In the genomic region with DNA sequence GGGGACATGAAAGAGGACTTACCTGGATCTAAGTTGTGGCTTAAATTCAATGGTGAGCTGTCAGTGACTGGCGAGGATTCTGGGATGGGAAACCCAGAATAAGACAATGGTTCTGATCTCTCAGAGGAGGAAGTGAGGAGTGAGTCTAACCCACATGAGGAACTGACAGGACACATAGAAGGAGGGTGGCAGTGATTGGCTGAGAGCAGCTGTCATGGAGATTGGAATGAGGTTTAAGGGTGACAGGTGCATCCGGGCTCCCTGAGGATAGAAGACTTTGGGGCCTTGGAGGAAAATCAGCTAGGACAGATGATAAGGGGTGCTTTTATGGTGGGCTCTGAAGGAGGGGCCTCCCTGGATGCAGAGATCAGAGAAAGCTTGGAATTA, we compare ENCODE assay signal across 8 mouse cellular contexts. TPM values are rescaled to one million over a fixed set of nuclear protein-coding genes. Genes with fewer than 3 reads are reported as not detected.
DNase-seq lines count a peak whose midpoint lies in the region; ATAC-seq and TF ChIP-seq lines count a peak whose summit lies in the region.

A gene (minus strand): TSS at position 105 of the 387 bp plus-strand sequence.

- no peak for TF ChIP-seq CTCF in lung, embryonic 14.5 days (IDR thresholded peaks at IDR 0.05; ENCODE audit: low read depth)
- no peak for TF ChIP-seq CTCF in hindbrain, postnatal 0 days (IDR thresholded peaks at IDR 0.05; ENCODE audit: low read depth)

- no peaks in the 10 kb centered on the region for H3K27me3 ChIP-seq in lung, embryonic 14.5 days (ENCODE audit: insufficient read depth, low read length)
- no peaks in the 10 kb centered on the region for H3K27me3 ChIP-seq in embryonic facial prominence, embryonic 12.5 days
- H3K27me3 ChIP-seq in hindbrain, postnatal 0 days (ENCODE audit: insufficient read depth, low read length): no peaks in the 10 kb centered on the region
- H3K27me3 ChIP-seq in midbrain, embryonic 16.5 days (ENCODE audit: control insufficient read depth, insufficient read depth, low read depth, low read length): no peaks in the 10 kb centered on the region

- no peak for ATAC-seq in lung, embryonic 14.5 days (ENCODE audit: insufficient read depth)
- no peak for ATAC-seq in embryonic facial prominence, embryonic 12.5 days (ENCODE audit: insufficient number of reproducible peaks, insufficient read depth, low FRiP score, low TSS enrichment)
- ATAC-seq in hindbrain, postnatal 0 days: no peak
- ATAC-seq in midbrain, embryonic 16.5 days: no peak

- H3K36me3 ChIP-seq in lung, embryonic 14.5 days (ENCODE audit: insufficient read depth): no peaks in the 10 kb centered on the region
- no peaks in the 10 kb centered on the region for H3K36me3 ChIP-seq in embryonic facial prominence, embryonic 12.5 days
- H3K36me3 ChIP-seq in hindbrain, postnatal 0 days (ENCODE audit: insufficient read depth, low read length): no peaks in the 10 kb centered on the region
- 0 out of 2 replicates have a peak, but pooled peaks cover 4% of the 10 kb centered on the region for H3K36me3 ChIP-seq in midbrain, embryonic 16.5 days (ENCODE audit: control insufficient read depth, insufficient read depth, low read length)

- 0 out of 2 replicates have a peak within 1 kb of the TSS, but pooled peaks have one; percentile 79 for H3K27ac ChIP-seq in lung, embryonic 14.5 days (ENCODE audit: low read depth)
- H3K27ac ChIP-seq in embryonic facial prominence, embryonic 12.5 days: no peak within 1 kb of the TSS; the same call in 1 of the 2 replicates
- H3K27ac ChIP-seq in hindbrain, postnatal 0 days: peak within 1 kb of the TSS; percentile 82
- peak within 1 kb of the TSS; percentile 89 for H3K27ac ChIP-seq in midbrain, embryonic 16.5 days (ENCODE audit: low read length)

- H3K4me3 ChIP-seq in lung, embryonic 14.5 days (ENCODE audit: low read depth, low read length): peak within 1 kb of the TSS; percentile 70
- peak within 1 kb of the TSS; percentile 83 for H3K4me3 ChIP-seq in embryonic facial prominence, embryonic 12.5 days
- peak within 1 kb of the TSS; percentile 83 for H3K4me3 ChIP-seq in hindbrain, postnatal 0 days (ENCODE audit: low read length)
- peak within 1 kb of the TSS; percentile 88 for H3K4me3 ChIP-seq in midbrain, embryonic 16.5 days (ENCODE audit: low read depth, low read length)

- no peak within 1 kb of the TSS for H3K9ac ChIP-seq in lung, embryonic 14.5 days
- peak within 1 kb of the TSS; percentile 59; the same call in 1 of the 2 replicates for H3K9ac ChIP-seq in embryonic facial prominence, embryonic 12.5 days
- H3K9ac ChIP-seq in hindbrain, postnatal 0 days (replicated peaks; ENCODE audit: low read length): peak within 1 kb of the TSS; percentile 82
- peak within 1 kb of the TSS; percentile 95 for H3K9ac ChIP-seq in midbrain, embryonic 16.5 days (ENCODE audit: low read depth, low read length)

- H3K4me1 ChIP-seq in lung, embryonic 14.5 days (ENCODE audit: insufficient read depth): peaks cover 5% of the 10 kb centered on the region; the same call in 1 of the 2 replicates
- peaks cover 15% of the 10 kb centered on the region for H3K4me1 ChIP-seq in embryonic facial prominence, embryonic 12.5 days
- H3K4me1 ChIP-seq in hindbrain, postnatal 0 days (ENCODE audit: insufficient read depth, low read length): no peaks in the 10 kb centered on the region; the same call in 1 of the 2 replicates
- H3K4me1 ChIP-seq in midbrain, embryonic 16.5 days (ENCODE audit: control insufficient read depth, insufficient read depth, low read length): peaks cover 21% of the 10 kb centered on the region

- H3K9me3 ChIP-seq in lung, embryonic 14.5 days (ENCODE audit: low read depth, low read length): no peaks in the 10 kb centered on the region
- no peaks in the 10 kb centered on the region for H3K9me3 ChIP-seq in embryonic facial prominence, embryonic 12.5 days
- H3K9me3 ChIP-seq in hindbrain, postnatal 0 days (ENCODE audit: low read length): no peaks in the 10 kb centered on the region
- H3K9me3 ChIP-seq in midbrain, embryonic 16.5 days (replicated peaks; ENCODE audit: control insufficient read depth, low read length, poor library complexity, severe bottlenecking): no peaks in the 10 kb centered on the region

- DNase-seq in lung, embryonic 14.5 days: no peak
- no peak for DNase-seq in lung, postnatal 4 days
- no peak for DNase-seq in hindbrain, postnatal 0 days (ENCODE audit: low spot score)
- DNase-seq in embryo, embryonic 11 days: no peak
- no peak for DNase-seq in cerebellum, adult 18-20 months
- DNase-seq in retina, postnatal 1 day: no peak

- peak within 1 kb of the TSS; percentile 96 for H3K4me2 ChIP-seq in lung, embryonic 14.5 days
- H3K4me2 ChIP-seq in embryonic facial prominence, embryonic 12.5 days (replicated peaks): peak within 1 kb of the TSS; percentile 88
- peak within 1 kb of the TSS; percentile 88 for H3K4me2 ChIP-seq in hindbrain, postnatal 0 days (ENCODE audit: low read depth, low read length)
- peak within 1 kb of the TSS; percentile 52 for H3K4me2 ChIP-seq in midbrain, embryonic 16.5 days (ENCODE audit: low read length)

- 83% methylated on average over 2 of the region's 2 CpGs for WGBS in lung, embryonic 14.5 days
- WGBS in embryonic facial prominence, embryonic 12.5 days: 86% methylated on average over 2 of the region's 2 CpGs
- WGBS in hindbrain, postnatal 0 days: 80% methylated on average over 2 of the region's 2 CpGs
- WGBS in midbrain, embryonic 16.5 days: 87% methylated on average over 2 of the region's 2 CpGs

RNA-seq across cellular contexts. Expression of the gene that starts here (rescaled TPM):
- polyA plus RNA-seq in lung, embryonic 14.5 days (2014; fragmentation: Nextera tagmentation; extraction: Ambion mirVana): 5.7 and 5.9 TPM in 2 replicates
- 14.8 and 15.8 TPM in 2 replicates for polyA plus RNA-seq in embryonic facial prominence, embryonic 12.5 days (2016; fragmentation: Nextera tagmentation; extraction: Ambion mirVana)
- 41.7 and 49.6 TPM in 2 replicates for total RNA-seq in hindbrain, postnatal 0 days (2014; rRNA removed)
- 14.4 and 15.3 TPM in 2 replicates for polyA plus RNA-seq in hindbrain, postnatal 0 days (2015; fragmentation: Nextera tagmentation; extraction: Ambion mirVana)
- polyA plus RNA-seq in midbrain, embryonic 16.5 days (2015; fragmentation: Nextera tagmentation; extraction: Ambion mirVana): 24.8 and 24.9 TPM in 2 replicates
